Comparison of ENCODE assay signal across 25 mouse cellular contexts in genomic region chr6:25978171-25978847, GRCm38 (mm10).
"Had no signal": no experiment of that assay in that cellular context is flagged by ENCODE, and none has a peak within 500 bp of the region (broad histone marks: within the 10 kb centered on the region; RNA-seq: fewer than 3 reads in every experiment).

No protein-coding gene starts in this region.

- H3K27me3 ChIP-seq: kidney, embryonic 15.5 days; limb, embryonic 12.5 days; limb, embryonic 15.5 days; midbrain, embryonic 12.5 days; neural tube, embryonic 13.5 days; stomach, embryonic 15.5 days had no signal

- H3K4me1 ChIP-seq: kidney, embryonic 15.5 days; limb, embryonic 12.5 days; limb, embryonic 15.5 days; midbrain, embryonic 12.5 days; neural tube, embryonic 13.5 days; stomach, embryonic 15.5 days had no signal

- H3K9ac ChIP-seq: kidney, embryonic 15.5 days; limb, embryonic 12.5 days; limb, embryonic 15.5 days; liver, embryonic 14.5 days; liver, postnatal 0 days; lung, embryonic 14.5 days; midbrain, embryonic 12.5 days; neural tube, embryonic 13.5 days; stomach, embryonic 15.5 days had no signal

- H3K27ac ChIP-seq: kidney, embryonic 15.5 days; limb, embryonic 12.5 days; limb, embryonic 15.5 days; liver, embryonic 14.5 days; macrophage; midbrain, embryonic 12.5 days; neural tube, embryonic 13.5 days; stomach, embryonic 15.5 days had no signal

- H3K4me3 ChIP-seq: kidney, embryonic 15.5 days; limb, embryonic 12.5 days; limb, embryonic 15.5 days; midbrain, embryonic 12.5 days; myocyte; neural tube, embryonic 13.5 days; stomach, embryonic 15.5 days had no signal

- DNase-seq: kidney, adult 11 months; kidney, adult 8-10 months; kidney, postnatal 10 days; kidney, postnatal 36 days; layer of hippocampus, postnatal 36 days; left cerebral cortex, postnatal 4 days; liver, postnatal 0 days; lung, embryonic 14.5 days; right cerebral cortex, adult 18-20 months; right cerebral cortex, postnatal 14 days; right cerebral cortex, postnatal 4 days; thymus, adult 18-20 months; thymus, postnatal 36 days had no signal

- H3K4me2 ChIP-seq: kidney, embryonic 15.5 days; limb, embryonic 12.5 days; limb, embryonic 15.5 days; liver, embryonic 11.5 days; lung, embryonic 14.5 days; midbrain, embryonic 12.5 days; neural tube, embryonic 13.5 days; stomach, embryonic 15.5 days had no signal

- H3K36me3 ChIP-seq: kidney, embryonic 15.5 days; limb, embryonic 12.5 days; limb, embryonic 15.5 days; midbrain, embryonic 12.5 days; neural tube, embryonic 13.5 days; stomach, embryonic 15.5 days had no signal

- H3K9me3 ChIP-seq: kidney, embryonic 15.5 days; limb, embryonic 12.5 days; limb, embryonic 15.5 days; midbrain, embryonic 12.5 days; neural tube, embryonic 13.5 days; stomach, embryonic 15.5 days had no signal

- ATAC-seq: liver, postnatal 0 days; lung, postnatal 0 days; midbrain, embryonic 16.5 days had no signal
